ENCODE assay signal across 8 mouse cellular contexts in the genomic region with DNA sequence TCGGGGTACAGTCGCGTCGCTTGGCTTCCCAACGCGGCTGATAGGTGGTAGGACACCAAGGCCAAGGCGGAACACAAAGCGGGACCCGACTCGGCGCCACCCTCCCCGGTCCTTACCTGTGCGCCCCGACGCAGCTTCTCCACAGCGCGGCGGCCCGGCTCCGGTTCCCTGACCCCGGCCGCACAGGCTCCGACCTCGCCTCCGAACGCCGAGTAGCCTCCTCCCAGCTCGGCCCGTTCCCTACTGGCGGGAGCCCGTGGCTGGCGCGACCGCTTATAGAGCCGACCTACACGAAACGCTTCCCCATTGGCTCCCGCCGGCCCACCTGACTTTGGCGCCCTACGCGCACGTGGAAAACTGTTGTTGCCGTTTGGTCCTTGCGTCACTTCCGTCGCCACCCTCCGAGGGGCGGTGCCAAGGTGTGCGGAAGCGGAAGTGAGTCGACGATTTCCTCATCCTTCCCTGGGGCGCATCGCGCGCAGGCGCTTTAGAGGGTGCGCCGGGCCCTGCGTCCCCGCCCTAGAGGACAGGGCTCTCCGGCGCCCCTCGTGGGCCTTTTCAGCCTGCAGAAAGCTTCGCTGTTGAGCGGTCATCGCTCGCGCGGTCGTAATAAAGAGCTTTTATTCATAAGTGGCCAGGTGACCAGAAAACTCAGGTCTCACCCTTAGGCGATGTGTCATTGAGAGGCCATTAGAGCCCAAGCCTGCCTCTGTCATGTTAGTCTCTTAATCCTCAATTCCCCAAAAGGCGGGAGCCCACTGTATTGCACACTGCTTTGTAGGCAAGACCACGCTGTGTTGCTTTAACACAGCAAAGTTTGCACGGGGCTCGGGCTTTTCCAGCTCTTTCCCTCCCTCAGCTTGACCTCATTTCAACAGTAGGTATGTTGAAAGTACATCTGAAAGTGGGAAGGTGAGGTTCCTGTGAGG. TPM values are rescaled to one million over a fixed set of nuclear protein-coding genes. Genes with fewer than 3 reads are reported as not detected.
DNase-seq lines count a peak whose midpoint lies in the region; ATAC-seq lines count a peak whose summit lies in the region.

Gene Dnajb9, minus strand, starts transcription at position 503 of the 929 bp plus-strand sequence.

- no peaks in the 10 kb centered on the region for H3K4me1 ChIP-seq in heart, embryonic 10.5 days
- peaks cover 8% of the 10 kb centered on the region; the same call in 1 of the 2 replicates for H3K4me1 ChIP-seq in kidney, embryonic 15.5 days

- H3K4me3 ChIP-seq in heart, embryonic 10.5 days, result peak within 1 kb of the TSS; percentile 93
- peak within 1 kb of the TSS; percentile 97 for H3K4me3 ChIP-seq in kidney, embryonic 15.5 days (replicated peaks)

- under 1% methylated on average over 77 of the region's 77 CpGs for WGBS in heart, embryonic 10.5 days
- WGBS in kidney, embryonic 15.5 days, result under 1% methylated on average over 77 of the region's 77 CpGs

- H3K4me2 ChIP-seq in kidney, embryonic 15.5 days, result peak within 1 kb of the TSS; percentile 75

- H3K27ac ChIP-seq in heart, embryonic 10.5 days, result peak within 1 kb of the TSS; percentile 91
- H3K27ac ChIP-seq in kidney, embryonic 15.5 days, result peak within 1 kb of the TSS; percentile 89

- no peaks in the 10 kb centered on the region for H3K9me3 ChIP-seq in heart, embryonic 10.5 days
- H3K9me3 ChIP-seq in kidney, embryonic 15.5 days (replicated peaks), result no peaks in the 10 kb centered on the region

- ATAC-seq in erythroblast, adult 5-6 weeks (replicated peaks; ENCODE audit: low FRiP score, poor library complexity, severe bottlenecking), result peak; percentile 99
- ATAC-seq in kidney, embryonic 15.5 days (replicated peaks; ENCODE audit: low FRiP score), result peak; percentile 99
- ATAC-seq in monocyte, adult 5-6 weeks (replicated peaks; ENCODE audit: insufficient number of reproducible peaks, low FRiP score, low TSS enrichment, poor library complexity, severe bottlenecking), result peak; percentile 99

- H3K27me3 ChIP-seq in heart, embryonic 10.5 days (ENCODE audit: insufficient read depth, poor library complexity, severe bottlenecking), result no peaks in the 10 kb centered on the region
- no peaks in the 10 kb centered on the region for H3K27me3 ChIP-seq in kidney, embryonic 15.5 days

- H3K36me3 ChIP-seq in heart, embryonic 10.5 days, result peaks cover 4% of the 10 kb centered on the region; the same call in 1 of the 2 replicates
- H3K36me3 ChIP-seq in kidney, embryonic 15.5 days, result peaks cover 7% of the 10 kb centered on the region

- peak; percentile 100 for DNase-seq in B cell, adult 2 months
- DNase-seq in brain, adult 2 months (ENCODE audit: low read depth, low spot score), result peak; percentile 100
- peak; percentile 100 for DNase-seq in heart, embryonic 10.5 days (ENCODE audit: low spot score)
- DNase-seq in liver, result peak; percentile 98
- peak; percentile 99 for DNase-seq in spleen, postnatal 4 days (ENCODE audit: low spot score in 2 of 2)

- peak within 1 kb of the TSS; percentile 89 for H3K9ac ChIP-seq in kidney, embryonic 15.5 days

RNA-seq across cellular contexts. Expression of gene Dnajb9, which starts in this region (rescaled TPM):
- total RNA-seq in erythroblast, adult 5-6 weeks (2015; ENCODE audit: low replicate concordance), result 26.3 and 30.9 TPM in 2 replicates
- 9.6 and 11.9 TPM in 2 replicates for total RNA-seq in erythroblast, adult 5-6 weeks (2017; ENCODE audit: low replicate concordance)
- 23.1 and 23.2 TPM in 2 replicates for polyA plus RNA-seq in heart, embryonic 10.5 days (2016; fragmentation: Nextera tagmentation; extraction: Ambion mirVana)
- polyA plus RNA-seq in kidney, embryonic 15.5 days (2015; fragmentation: Nextera tagmentation; extraction: Ambion mirVana), result 21.9 and 24.0 TPM in 2 replicates
- 99.3 to 127 TPM (median 119 TPM) in 3 replicates for total RNA-seq in monocyte, adult 5-6 weeks (2017)

Comparison
In these comparisons a context has a peak if more than half of its experiments do, and no peak if none do; other contexts are left out.
1. Peak in every context shown above with its lines: DNase-seq, ATAC-seq, H3K4me3 ChIP-seq and H3K27ac ChIP-seq.